Mouse (Mus musculus) heart, embryonic 12.5 days (tissue): Measurements from ENCODE around the gene Olfr286. TPM values are rescaled to one million over a fixed set of nuclear protein-coding genes. Genes with fewer than 3 reads are reported as not detected.

ENCODE experiments used
- ATAC-seq: fragments of 200-750 bp; cut with Nextera tagmentation; 2 replicates; pipeline ENCODE4 v1.8.0; 2017; ENCODE audit warnings: moderate TSS enrichment, moderate library complexity; ENCODE audit not compliant: insufficient number of reproducible peaks, low FRiP score
- H3K27ac ChIP-seq: fragments of 300-500 bp; sonication (generic); 2 replicates; pipeline ENCODE4 v1.5.1; 2016; ENCODE audit warnings: mild to moderate bottlenecking, moderate library complexity; ENCODE audit not compliant: poor library complexity, severe bottlenecking
- H3K27me3 ChIP-seq: fragments of 300-500 bp; sonication (generic); replicated peaks from 2 replicates; pipeline ENCODE4 v1.6.1; 2016; ENCODE audit warnings: mild to moderate bottlenecking, moderate library complexity
- H3K36me3 ChIP-seq: fragments of 300-500 bp; sonication (generic); 2 replicates; pipeline ENCODE4 v1.6.1; 2016; ENCODE audit warnings: mild to moderate bottlenecking, moderate library complexity
- H3K4me1 ChIP-seq: fragments of 300-500 bp; sonication (generic); replicated peaks from 2 replicates; pipeline ENCODE4 v1.6.1; 2016; ENCODE audit warnings: mild to moderate bottlenecking
- H3K4me2 ChIP-seq: fragments of 300-500 bp; sonication (generic); 2 replicates; pipeline ENCODE4 v1.6.1; 2016; ENCODE audit warnings: mild to moderate bottlenecking, moderate library complexity
- H3K4me3 ChIP-seq: fragments of 300-500 bp; sonication (generic); 2 replicates; pipeline ENCODE4 v1.5.1; 2016; ENCODE audit warnings: mild to moderate bottlenecking
- H3K9ac ChIP-seq: fragments of 300-500 bp; sonication (generic); 2 replicates; pipeline ENCODE4 v1.6.1; 2016; ENCODE audit warnings: mild to moderate bottlenecking, moderate library complexity
- H3K9me3 ChIP-seq: fragments of 300-500 bp; sonication (generic); replicated peaks from 2 replicates; pipeline ENCODE4 v1.6.1; 2016; ENCODE audit warnings: mild to moderate bottlenecking, moderate library complexity
- WGBS: fragments of 180-500 bp; shearing (Covaris S2); methylation state at CpG from one replicate; pipeline ENCODE4 v1.1.7; 2016; 5-methylcytosine and 5-hydroxymethylcytosine counted together
- polyA plus RNA-seq: library from polyadenylated mRNA; unstranded; fragments of >200 nt; fragmentation: Nextera tagmentation; extraction: Ambion mirVana; gene quantifications from 2 replicates; pipeline ENCODE4 v1.2.1, GENCODE M21; 2016

Gene Olfr286
- polyA plus RNA-seq, 1 experiment from 2014 or later: not detected

DNA sequence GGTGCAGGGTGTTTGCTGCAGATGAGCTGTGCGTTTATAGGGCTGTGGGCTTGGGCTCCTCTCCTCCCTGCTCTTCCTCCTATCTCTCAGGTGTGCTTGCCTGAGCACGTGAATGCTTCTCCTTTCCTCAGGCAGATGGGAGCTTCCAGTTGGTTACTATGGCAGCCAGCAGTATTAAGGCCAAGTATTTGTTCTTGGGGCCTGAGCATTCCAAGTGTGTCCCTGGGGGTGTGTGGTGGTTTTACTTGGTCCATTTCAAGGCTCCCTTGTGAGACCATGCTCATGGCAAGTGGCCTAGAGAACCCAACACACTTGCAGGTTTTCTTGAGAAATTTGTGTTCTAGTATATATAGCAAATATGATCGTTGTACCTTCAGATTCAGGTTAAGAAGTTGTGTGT, 38.8 kb downstream of the Olfr286 start, which contains the start of gene Olfr288:
Olfr288 (minus strand) TSS at position 101 of the 400 bp plus-strand sequence.
- Histone ChIP-seq H3K36me3 (no peaks in the 10 kb centered on the region), H3K4me1 (no peaks in the 10 kb centered on the region), H3K4me3 (no peak within 1 kb of the TSS), H3K9ac (no peak within 1 kb of the TSS), H3K27me3 (0 out of 2 replicates have a peak, but pooled peaks cover 4% of the 10 kb centered on the region), H3K9me3 (no peaks in the 10 kb centered on the region; the same call in 1 of the 2 replicates), H3K4me2 (no peak within 1 kb of the TSS), H3K27ac (no peak within 1 kb of the TSS)
- 58% methylated on average over 3 of the region's 3 CpGs for WGBS
- ATAC-seq: no peak

DNA sequence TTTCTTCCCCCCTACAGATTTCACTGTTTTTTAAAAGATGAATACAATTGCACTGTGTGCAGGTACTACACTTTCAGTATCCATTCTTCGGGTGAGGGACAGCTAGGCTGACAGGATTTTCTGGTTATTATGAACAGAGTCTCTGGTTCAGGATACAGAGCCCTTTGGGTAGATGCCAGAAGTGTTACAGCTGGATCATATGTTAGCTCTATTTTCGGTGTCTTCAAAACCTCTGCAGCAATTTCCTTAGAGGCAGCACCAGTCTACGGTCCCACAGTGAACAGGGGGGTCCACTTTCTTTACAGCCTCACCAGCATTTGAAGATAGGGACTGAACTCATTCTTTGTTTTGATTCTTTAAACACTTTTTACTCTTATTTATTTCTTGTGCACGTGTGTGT, 49.8 kb downstream of the Olfr286 start:
- 60% methylated on average over 4 of the region's 4 CpGs for WGBS
- H3K27ac ChIP-seq: no peak overlapping the region
- no peaks in the 10 kb centered on the region for H3K27me3 ChIP-seq
- no peaks in the 10 kb centered on the region for H3K36me3 ChIP-seq
- no peak overlapping the region for H3K9ac ChIP-seq
- H3K9me3 ChIP-seq: no peaks in the 10 kb centered on the region
- H3K4me1 ChIP-seq: peaks cover 10% of the 10 kb centered on the region
- no peak for ATAC-seq
- H3K4me3 ChIP-seq: no peak overlapping the region
- no peak overlapping the region for H3K4me2 ChIP-seq

GRCm38 (mm10) chr15:98181856-98182570, 52.2 kb downstream of the Olfr286 start:
- peaks cover 3% of the 10 kb centered on the region; the same call in 1 of the 2 replicates for H3K27me3 ChIP-seq
- peak overlapping the region; percentile 17; the same call in 1 of the 2 replicates for H3K4me2 ChIP-seq
- 0 out of 2 replicates have a peak overlapping the region, but pooled peaks have one; percentile 48 for H3K9ac ChIP-seq
- H3K36me3 ChIP-seq: no peaks in the 10 kb centered on the region
- no peak overlapping the region for H3K4me3 ChIP-seq
- H3K4me1 ChIP-seq: peaks cover 10% of the 10 kb centered on the region
- no peaks in the 10 kb centered on the region for H3K9me3 ChIP-seq
- no peak for ATAC-seq
- H3K27ac ChIP-seq: no peak overlapping the region
- WGBS: 59% methylated on average over 12 of the region's 12 CpGs

- H3K36me3 ChIP-seq: no peaks in the 10 kb centered on the region
- peak; percentile 96 for ATAC-seq
- peak overlapping the region; percentile 45 for H3K4me3 ChIP-seq
- peak overlapping the region; percentile 69 for H3K4me2 ChIP-seq
- H3K4me1 ChIP-seq: peaks cover 10% of the 10 kb centered on the region
- under 1% methylated on average over 30 of the region's 30 CpGs for whole genome bisulfite sequencing
- no peaks in the 10 kb centered on the region for H3K9me3 ChIP-seq
- H3K9ac ChIP-seq: peak overlapping the region; percentile 58
- peaks cover 4% of the 10 kb centered on the region; the same call in 1 of the 2 replicates for H3K27me3 ChIP-seq
- H3K27ac ChIP-seq: peak overlapping the region; percentile 84
Measured at GRCm38 (mm10) chr15:98181132-98181711, 53.0 kb downstream of the Olfr286 start.

GRCm38 (mm10) chr15:98180567-98181131, 53.6 kb downstream of the Olfr286 start:
- Histone ChIP-seq H3K4me2 (peak overlapping the region; percentile 69), H3K27me3 (peaks cover 6% of the 10 kb centered on the region; the same call in 1 of the 2 replicates), H3K9me3 (no peaks in the 10 kb centered on the region), H3K4me1 (peaks cover 10% of the 10 kb centered on the region), H3K4me3 (peak overlapping the region; percentile 45), H3K27ac (peak overlapping the region; percentile 84), H3K36me3 (no peaks in the 10 kb centered on the region), H3K9ac (peak overlapping the region; percentile 58)
- 8% methylated on average over 26 of the region's 26 CpGs for WGBS
- no peak for ATAC-seq

GRCm38 (mm10) chr15:98177320-98177719, 56.9 kb downstream of the Olfr286 start:
- no peak for ATAC-seq
- no peaks in the 10 kb centered on the region for H3K36me3 ChIP-seq
- no peak overlapping the region for H3K4me2 ChIP-seq
- H3K9me3 ChIP-seq: no peaks in the 10 kb centered on the region
- H3K4me3 ChIP-seq: no peak overlapping the region
- no peak overlapping the region for H3K9ac ChIP-seq
- no peak overlapping the region for H3K27ac ChIP-seq
- peaks cover 10% of the 10 kb centered on the region for H3K4me1 ChIP-seq
- peaks cover 28% of the 10 kb centered on the region for H3K27me3 ChIP-seq
- 71% methylated on average over 3 of the region's 3 CpGs for WGBS

Other genes starting within 250 kb of the Olfr286 start
- 78.0 and 78.9 TPM in 2 replicates for gene Col2a1, start 229.8 kb downstream of the Olfr286 start, polyA plus RNA-seq
- gene Pfkm, start 141.9 kb downstream of the Olfr286 start, polyA plus RNA-seq: 80.3 and 82.2 TPM in 2 replicates
- 26.9 and 30.1 TPM in 2 replicates for gene Senp1, start 140.7 kb downstream of the Olfr286 start, polyA plus RNA-seq
- gene Asb8, start 68.8 kb downstream of the Olfr286 start, polyA plus RNA-seq: 76.2 and 78.9 TPM in 2 replicates
- gene Ccdc184, start 67.3 kb downstream of the Olfr286 start, polyA plus RNA-seq: 1.4 TPM in 2 replicates
- gene Olfr288, start 38.9 kb downstream of the Olfr286 start, polyA plus RNA-seq: not detected in 2 replicates
- not detected in 2 replicates for gene Gm44579, start 13.5 kb downstream of the Olfr286 start, polyA plus RNA-seq
- not detected in 2 replicates for gene Olfr287, start 13.4 kb downstream of the Olfr286 start, polyA plus RNA-seq
- gene H1fnt, start 22.8 kb upstream of the Olfr286 start, polyA plus RNA-seq: not detected in 2 replicates
- 1.5 and 1.7 TPM in 2 replicates for gene Zfp641, start 61.7 kb upstream of the Olfr286 start, polyA plus RNA-seq
- gene Olfr285, start 82.9 kb upstream of the Olfr286 start, polyA plus RNA-seq: not detected in 2 replicates
- not detected in 2 replicates for gene Olfr284, start 106.5 kb upstream of the Olfr286 start, polyA plus RNA-seq
- gene Olfr283, start 146.5 kb upstream of the Olfr286 start, polyA plus RNA-seq: not detected in 2 replicates
- gene Olfr282, start 196.8 kb upstream of the Olfr286 start, polyA plus RNA-seq: not detected in 2 replicates
- gene Olfr281, start 218.1 kb upstream of the Olfr286 start, polyA plus RNA-seq: not detected in 2 replicates
- gene OR5BS1P, start 235.4 kb upstream of the Olfr286 start, polyA plus RNA-seq: not detected in 2 replicates
- gene Lalba, start 248.3 kb upstream of the Olfr286 start, polyA plus RNA-seq: not detected in 2 replicates